Mouse (Mus musculus) Patski (cell line): ENCODE results near the gene Ikzf3. TPM values are rescaled to one million over a fixed set of nuclear protein-coding genes. Genes with fewer than 3 reads are reported as not detected.

Experiments used
- ATAC-seq: fragments of 100-300 bp; one replicate; pipeline ENCODE4 v1.8.0; 2021
- CTCF ChIA-PET: fragments of 350-600 bp; sonication (Branson Sonifier 250); formaldehyde crosslinking; loops from one replicate; lab custom pipeline; 2022; ENCODE audit warnings: inconsistent platforms; lab: Charles Lee
- POLR2A ChIA-PET: fragments of 350-600 bp; sonication (Branson Sonifier 250); formaldehyde crosslinking; loops from one replicate; lab custom pipeline; 2022; ENCODE audit warnings: antibody characterized with exemption, inconsistent platforms; lab: Charles Lee
- DNase-seq: peaks from one replicate; pipeline ENCODE4 v3.0.0-alpha.2; 2011; ENCODE audit warnings: low read depth, low spot score
- H3K27me3 ChIP-seq: fragments of 371-371 bp; one replicate; pipeline ENCODE4 v1.5.1; 2021
- CTCF ChIP-seq: fragments of 100-300 bp; IDR thresholded peaks from one replicate; pipeline ENCODE4 v1.5.1; 2021
- in situ Hi-C: fragments of 300-500 bp; cut with MboI; formaldehyde crosslinking; loops from 3 replicates; pipeline ENCODE4 v1.11.1; 2018; ENCODE audit warnings: low pct_unique_long_range_greater_than_20kb, mixed read lengths
- polyA plus RNA-seq: library from polyadenylated mRNA; unstranded; gene quantifications from one replicate; pipeline ENCODE4 v1.2.3, GENCODE M21; 2021

The Ikzf3 gene
- polyA plus RNA-seq, 1 experiment from 2014 or later: not detected

DNA sequence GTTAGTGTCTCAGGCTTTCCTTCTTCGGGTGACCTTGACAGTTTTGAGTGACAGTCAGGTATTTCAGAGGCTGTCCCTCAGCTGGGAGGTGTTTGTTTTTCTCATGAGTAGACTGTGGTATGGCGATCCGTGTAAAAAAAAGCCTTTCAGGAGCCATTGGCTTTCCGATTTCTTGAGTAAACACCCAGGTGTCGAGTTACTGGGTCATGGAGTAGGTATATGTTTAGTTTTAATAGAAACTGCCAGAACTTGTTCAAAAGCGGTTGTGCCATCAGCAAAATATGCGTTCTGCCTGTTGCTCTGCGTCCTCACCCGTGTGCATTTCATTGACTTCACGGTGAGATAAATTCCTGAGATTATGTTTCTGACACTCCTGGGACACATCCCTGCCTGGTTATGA, 25.4 kb downstream of the Ikzf3 start:
- in situ Hi-C loops: no loop called here
- ChIA-PET POLR2A (no interaction called here), CTCF (no interaction called here)
- no peak for TF ChIP-seq CTCF
- DNase-seq (no peak), ATAC-seq (no peak)
- peaks cover 44% of the 10 kb centered on the region for H3K27me3 ChIP-seq

DNA sequence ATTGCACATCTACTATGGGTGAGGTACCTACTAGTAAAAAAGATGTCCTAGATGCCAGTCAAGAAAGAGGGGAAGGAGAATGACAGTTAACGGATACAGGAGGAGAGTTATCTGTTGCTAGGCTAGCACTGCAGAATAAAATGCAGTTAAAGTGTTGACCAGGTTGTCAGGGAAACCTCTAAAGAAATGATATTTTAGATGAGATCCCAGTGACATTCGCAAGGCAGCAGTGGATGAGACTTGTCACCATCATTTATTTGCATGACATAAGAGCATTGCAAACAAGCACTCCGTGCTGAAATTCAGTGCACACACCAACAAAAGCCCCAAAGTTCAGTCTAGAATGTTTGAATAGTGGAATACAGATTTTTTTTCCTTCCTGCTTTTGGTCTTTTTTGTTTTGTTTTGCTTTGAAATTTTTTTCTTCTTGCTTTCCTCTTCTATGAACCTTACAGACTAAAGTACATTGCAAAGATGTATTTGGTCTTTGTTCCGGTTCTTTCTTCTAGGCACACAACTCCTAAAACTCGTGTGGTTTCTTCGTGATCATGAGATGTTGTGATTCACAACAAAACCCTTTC, 32.4 kb downstream of the Ikzf3 start:
- DNase-seq: no peak
- in situ Hi-C loops: no loop called here
- H3K27me3 ChIP-seq: peaks cover 21% of the 10 kb centered on the region
- ChIA-PET POLR2A (no interaction called here), CTCF (no interaction called here)
- no peak for ATAC-seq
- TF ChIP-seq CTCF: no peak

DNA sequence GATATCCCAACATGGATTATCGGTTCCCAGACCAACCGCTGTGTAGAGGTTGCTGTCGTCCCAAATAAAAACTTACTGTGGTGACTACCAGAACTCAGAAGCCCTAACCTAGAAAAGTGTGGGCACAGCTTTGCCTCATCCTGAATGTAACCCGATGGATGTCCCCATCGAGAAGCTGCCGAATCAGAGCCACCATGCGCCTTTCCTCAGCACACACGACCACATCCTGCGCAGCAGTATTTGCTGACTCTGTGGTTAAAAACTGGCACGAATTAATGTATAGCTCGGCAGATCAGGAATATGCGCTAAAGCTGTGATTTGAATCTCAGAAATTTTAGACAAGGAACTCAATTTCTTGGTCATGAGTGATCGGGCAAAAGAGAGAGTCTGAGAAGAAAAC, 33.0 kb downstream of the Ikzf3 start:
- CTCF ChIA-PET: interaction anchor here (1.1 kb wide), 1 partner anchor 20 kb away, joined by 3 read pairs; no protein-coding TSS in a partner anchor
- no peak for TF ChIP-seq CTCF
- in situ Hi-C loops: no loop called here
- ATAC-seq: no peak
- H3K27me3 ChIP-seq: peaks cover 20% of the 10 kb centered on the region
- DNase-seq: no peak
- POLR2A ChIA-PET: interaction anchor here (0.5 kb wide), 1 partner anchor 36 kb away, joined by 3 read pairs; no protein-coding TSS in a partner anchor

DNA sequence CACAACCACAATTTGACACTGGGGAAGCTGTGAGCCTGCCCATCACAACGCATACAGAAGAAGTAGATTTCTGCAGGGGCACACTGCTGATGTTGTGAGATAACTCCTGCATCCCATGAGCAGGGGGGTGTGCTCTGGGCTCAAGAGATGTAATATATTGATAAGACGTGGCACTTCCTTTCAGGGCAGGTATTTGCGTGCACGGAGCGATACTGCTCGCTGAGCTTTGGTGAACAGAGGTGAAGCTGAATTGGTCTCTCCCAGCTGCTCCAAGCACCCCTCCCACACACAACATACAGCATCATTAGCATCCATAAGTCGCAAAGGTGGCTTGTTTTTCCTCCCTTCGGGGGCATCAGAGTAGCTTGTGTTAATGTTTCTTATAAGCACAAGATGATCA, 35.7 kb downstream of the Ikzf3 start:
- POLR2A ChIA-PET: no interaction called here
- in situ Hi-C loops: no loop called here
- DNase-seq: no peak

DNA sequence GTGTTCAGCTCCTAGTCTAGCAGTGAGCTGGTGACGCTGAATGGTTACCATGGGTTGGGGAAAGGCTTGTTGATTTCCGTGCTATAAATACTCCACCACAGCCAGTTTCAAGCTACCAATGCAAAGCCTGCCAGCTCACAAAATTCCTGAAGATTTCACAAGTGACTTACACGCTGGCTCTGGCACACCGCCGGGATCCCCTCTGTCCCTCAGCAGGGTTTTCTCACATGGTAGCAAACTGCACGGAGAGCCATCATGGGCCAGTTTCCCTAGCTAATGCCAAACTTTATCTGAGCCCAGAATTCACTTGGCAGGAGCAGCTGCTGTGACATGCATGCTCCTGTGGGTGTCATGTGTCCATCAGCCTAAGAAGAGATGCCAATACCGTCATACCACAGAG, 36.4 kb downstream of the Ikzf3 start:
- POLR2A ChIA-PET: no interaction called here
- H3K27me3 ChIP-seq: peaks cover 35% of the 10 kb centered on the region
- CTCF ChIA-PET: no interaction called here
- in situ Hi-C loops: no loop called here
- ATAC-seq (no peak), DNase-seq (no peak)
- no peak for TF ChIP-seq CTCF

More for the DNA sequence above, 35.7 kb downstream of the Ikzf3 start:
- CTCF ChIA-PET: interaction anchor here (1.1 kb wide), 1 partner anchor 17 kb away, joined by 3 read pairs; no protein-coding TSS in a partner anchor
- no peak for TF ChIP-seq CTCF
- ATAC-seq: no peak
- H3K27me3 ChIP-seq: peaks cover 28% of the 10 kb centered on the region

DNA sequence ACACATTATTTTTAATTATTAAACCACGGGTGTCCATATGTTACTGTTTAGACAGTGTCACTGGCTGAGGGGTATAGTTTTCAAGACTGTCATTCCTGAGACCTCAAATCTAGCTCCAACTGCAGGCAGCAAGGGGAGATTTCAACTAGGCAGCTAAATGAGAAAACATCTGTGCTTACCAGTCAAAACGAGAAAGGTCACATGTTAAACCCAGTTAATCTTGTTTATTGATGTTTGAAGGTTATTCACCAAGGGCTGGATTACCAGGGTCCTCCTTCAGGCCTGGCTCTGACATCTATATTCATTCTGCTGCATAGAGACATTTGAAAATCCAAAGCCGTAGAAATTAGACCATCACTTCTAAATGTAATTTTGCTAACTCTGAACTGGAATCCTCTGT, 40.9 kb downstream of the Ikzf3 start:
- in situ Hi-C loops: no loop called here
- H3K27me3 ChIP-seq: peaks cover 69% of the 10 kb centered on the region
- TF ChIP-seq CTCF: no peak
- ChIA-PET POLR2A (no interaction called here), CTCF (no interaction called here)
- ATAC-seq: no peak
- DNase-seq: no peak

DNA sequence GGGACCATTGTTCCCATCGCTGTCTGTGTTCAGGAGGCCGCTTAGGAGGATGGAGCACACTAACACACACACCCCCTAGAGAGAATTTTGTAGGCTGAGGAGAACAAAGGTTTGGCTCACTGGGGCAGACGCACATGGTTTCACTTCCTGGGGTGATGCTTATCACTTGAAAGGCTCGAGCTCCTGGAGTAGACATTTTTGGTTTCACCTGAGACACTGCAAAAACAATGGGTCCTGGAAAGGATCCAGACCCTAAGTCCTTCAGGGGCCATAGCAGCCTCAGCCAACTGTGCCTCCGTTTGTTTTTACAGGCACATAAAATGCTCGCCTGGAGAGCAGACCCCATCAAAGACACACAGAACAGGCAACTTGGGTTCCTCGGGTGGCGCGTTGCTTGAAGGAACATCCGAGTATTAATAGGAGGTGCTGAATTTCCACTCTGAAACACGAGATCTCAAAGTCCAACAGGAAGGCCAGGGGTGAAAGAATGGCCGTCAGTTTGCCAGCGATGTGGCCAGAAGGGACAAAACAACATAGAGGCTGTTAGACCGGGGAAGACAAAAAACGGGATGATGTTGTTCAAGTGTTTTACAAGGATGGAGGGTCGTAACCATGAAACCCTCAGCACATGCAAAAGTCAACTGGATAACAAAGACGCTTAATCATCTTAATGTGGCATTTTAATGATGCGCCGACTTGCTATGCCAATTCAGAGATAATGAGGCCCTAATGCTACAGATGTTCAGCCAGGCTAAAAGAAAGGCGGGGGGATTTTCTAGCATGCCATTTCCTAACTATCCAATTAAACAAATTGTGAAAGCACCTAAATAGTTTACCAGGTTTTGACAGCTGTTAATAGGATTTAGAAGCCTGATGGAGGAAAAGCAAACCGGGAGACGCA, 48.2 kb downstream of the Ikzf3 start:
- ATAC-seq: no peak
- ChIA-PET POLR2A (no interaction called here), CTCF (no interaction called here)
- in situ Hi-C loops: no loop called here
- TF ChIP-seq CTCF: no peak
- no peak for DNase-seq
- peaks cover 65% of the 10 kb centered on the region for H3K27me3 ChIP-seq

DNA sequence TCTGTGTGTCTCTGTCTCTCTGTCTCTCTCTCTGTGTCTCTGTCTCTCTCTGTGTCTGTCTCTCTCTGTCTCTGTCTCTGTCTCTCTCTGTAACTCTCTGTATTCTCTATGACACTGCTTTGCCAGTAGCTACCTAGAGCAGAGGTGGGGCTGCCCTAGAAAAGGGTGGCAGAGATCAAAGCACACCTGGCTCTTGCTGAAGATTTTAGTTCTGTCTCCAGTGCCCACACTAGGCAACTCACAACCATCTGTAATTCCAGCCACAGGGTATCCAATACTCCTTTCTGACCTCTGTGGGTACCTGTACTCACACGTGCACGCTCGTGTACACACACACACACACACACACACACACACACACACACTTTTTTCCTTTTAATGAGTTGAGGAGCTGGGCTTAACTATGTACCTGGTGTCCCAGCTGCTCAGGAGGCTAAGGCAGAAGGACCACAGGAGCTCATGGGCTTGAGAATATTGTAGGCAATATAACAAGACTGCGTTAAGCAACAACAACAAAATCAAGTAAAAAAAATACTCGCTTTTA, 50.6 kb downstream of the Ikzf3 start:
- ChIA-PET POLR2A (no interaction called here), CTCF (no interaction called here)
- H3K27me3 ChIP-seq: peaks cover 44% of the 10 kb centered on the region
- no peak for ATAC-seq
- in situ Hi-C loops: no loop called here
- no peak for TF ChIP-seq CTCF
- DNase-seq: no peak

DNA sequence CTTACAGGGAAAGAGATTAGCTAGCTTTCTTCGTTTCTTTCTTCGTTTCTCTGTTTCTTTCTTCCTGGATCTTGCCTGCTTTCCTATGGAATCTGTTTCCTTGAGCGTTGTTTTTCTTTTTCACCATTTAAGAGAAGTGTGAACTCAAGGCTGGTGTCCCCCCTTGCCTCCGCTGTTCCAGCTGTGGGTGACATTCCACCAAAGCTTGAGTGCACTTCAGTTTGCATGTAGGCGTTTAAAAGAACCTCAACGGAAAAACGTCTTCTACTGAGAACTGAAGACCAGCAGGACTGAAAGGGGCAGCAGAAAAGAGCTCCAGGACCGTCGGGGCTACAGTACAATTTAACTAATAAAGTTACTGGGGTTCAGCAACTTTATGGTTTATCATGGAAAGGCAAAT, 52.4 kb downstream of the Ikzf3 start:
- H3K27me3 ChIP-seq: peaks cover 30% of the 10 kb centered on the region
- POLR2A ChIA-PET: no interaction called here
- in situ Hi-C loops: no loop called here

DNA sequence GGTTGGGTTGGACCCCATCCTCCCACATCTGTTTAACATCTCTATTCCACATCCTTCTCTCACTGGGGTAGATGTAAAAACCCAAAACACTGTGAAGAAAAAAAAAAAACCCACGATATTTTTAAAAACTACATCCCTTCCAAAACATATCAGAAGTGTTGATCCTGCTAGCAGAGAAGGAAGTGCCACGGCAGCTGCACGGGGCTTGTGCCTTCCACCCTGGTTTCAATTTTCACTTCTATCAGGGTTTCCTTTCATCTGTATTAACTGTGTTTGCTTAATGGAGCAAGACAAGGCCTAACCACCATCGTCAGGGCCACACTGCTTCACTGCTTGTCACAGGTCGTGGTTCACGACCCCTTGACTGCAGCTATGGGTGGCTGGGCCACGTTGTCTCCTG, 52.9 kb downstream of the Ikzf3 start:
- ChIA-PET POLR2A (no interaction called here), CTCF (interaction anchor here (1.3 kb wide), 1 partner anchor 14 kb away, joined by 3 read pairs; no protein-coding TSS in a partner anchor)
- no peak for TF ChIP-seq CTCF
- H3K27me3 ChIP-seq: peaks cover 30% of the 10 kb centered on the region
- in situ Hi-C loops: no loop called here
- no peak for ATAC-seq
- no peak for DNase-seq

More for the DNA sequence above, 52.4 kb downstream of the Ikzf3 start:
- CTCF ChIA-PET: interaction anchor here (1.3 kb wide), 1 partner anchor 13 kb away, joined by 3 read pairs; no protein-coding TSS in a partner anchor
- DNase-seq (no peak), ATAC-seq (no peak)
- no peak for TF ChIP-seq CTCF

DNA sequence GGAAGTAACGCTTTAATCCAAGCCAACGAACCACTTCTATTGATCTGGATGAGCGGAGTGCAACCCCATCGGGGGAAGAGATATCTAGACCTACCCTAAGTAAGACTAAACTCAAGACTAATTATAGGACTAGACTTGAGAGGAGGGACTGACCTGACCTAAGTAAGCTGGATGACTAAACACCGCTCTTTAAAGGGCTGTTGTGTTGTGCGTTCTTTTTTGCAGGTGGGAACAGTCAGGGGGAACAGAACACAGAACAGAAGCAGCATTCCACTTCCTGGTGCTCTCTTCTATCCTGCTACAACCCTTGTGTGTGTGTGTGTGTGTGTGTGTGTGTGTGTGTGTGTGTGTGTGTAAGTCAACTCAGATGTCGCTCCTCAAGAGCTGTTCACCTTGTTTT, 54.3 kb downstream of the Ikzf3 start:
- in situ Hi-C loops: no loop called here
- DNase-seq: no peak
- CTCF ChIA-PET: no interaction called here
- POLR2A ChIA-PET: no interaction called here
- peaks cover 25% of the 10 kb centered on the region for H3K27me3 ChIP-seq
- no peak for ATAC-seq
- TF ChIP-seq CTCF: no peak
